Mouse (Mus musculus): ENCODE results near the gene Gm12184.
"Not testable (repeated sequence)": the region's sequence is repeated elsewhere in the genome, so short reads cannot be mapped to it uniquely, and the experiment has no call there.

Gene Gm12184

GRCm38 (mm10) chr11:48826752-48827096 lies 269 bp upstream of the Gm12184 start:
- CTCF ChIA-PET, result no interaction called here

- CTCF ChIA-PET, result no interaction called here
Measured at GRCm38 (mm10) chr11:48824311-48824830, 2.1 kb downstream of the Gm12184 start.

DNA sequence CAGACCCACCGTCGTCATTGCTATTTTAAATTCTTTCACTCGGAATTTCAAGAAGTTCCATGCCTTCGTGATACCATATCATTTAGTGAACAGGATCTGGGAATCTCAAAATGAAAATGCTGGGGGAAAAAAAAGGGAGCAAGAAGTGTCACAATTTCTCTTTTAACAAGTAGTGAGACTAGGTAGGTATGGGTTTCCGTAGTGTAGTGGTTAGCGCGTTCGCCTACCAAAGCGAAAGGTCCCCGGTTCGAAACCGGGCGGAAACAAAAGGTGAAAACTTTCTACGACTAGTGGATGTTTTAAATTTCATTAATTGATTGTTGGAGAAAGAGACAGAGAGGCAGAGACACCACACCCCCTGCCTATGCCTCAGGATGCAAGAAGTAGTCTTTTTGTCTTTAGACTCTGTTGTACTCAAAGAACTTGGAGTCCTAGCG lies 2.9 kb downstream of the Gm12184 start:
- CTCF ChIA-PET, result no interaction called here

DNA sequence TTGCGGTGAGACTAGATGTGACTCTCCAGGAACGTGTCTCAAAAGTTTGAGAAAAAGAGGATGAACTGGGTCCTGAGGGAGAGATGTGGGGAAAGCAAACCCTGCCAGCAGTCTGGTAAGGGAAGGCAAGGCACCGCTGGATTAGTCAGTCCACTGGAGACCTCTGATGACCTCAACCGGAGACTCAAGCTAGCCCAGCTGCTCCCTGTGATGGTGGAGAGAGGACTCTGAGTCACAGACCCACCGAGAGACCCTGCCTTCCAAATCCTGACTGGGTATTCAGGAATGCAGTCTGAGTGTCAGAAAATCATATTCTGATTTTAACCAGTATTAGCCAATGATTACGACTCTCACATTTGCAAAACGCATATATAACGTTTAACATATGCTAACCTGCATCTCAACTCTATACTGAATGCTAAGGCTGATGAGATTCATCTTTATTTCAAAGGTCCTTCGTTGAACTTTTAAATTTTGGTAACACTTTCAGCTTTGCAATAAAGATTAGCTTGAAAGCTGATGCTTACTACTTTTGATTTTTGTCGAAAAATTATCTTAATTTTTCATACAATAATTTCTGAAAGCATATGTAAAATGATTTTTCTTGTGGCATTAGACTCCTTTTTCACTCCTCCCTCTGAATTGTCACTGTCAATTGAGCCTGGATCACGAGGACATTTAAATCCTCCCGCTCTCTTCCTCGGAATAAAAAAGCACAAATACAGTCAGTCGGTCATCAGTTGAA lies 3.5 kb downstream of the Gm12184 start:
- CTCF ChIA-PET, result interaction anchor here (0.7 kb wide), 1 partner anchor 34 kb away, joined by 3 read pairs; no protein-coding TSS in a partner anchor

- CTCF ChIA-PET, result not testable (repeated sequence)
Measured at GRCm38 (mm10) chr11:48821299-48821698, 5.2 kb downstream of the Gm12184 start.

GRCm38 (mm10) chr11:48820308-48820674 lies 6.2 kb downstream of the Gm12184 start:
- CTCF ChIA-PET, result interaction anchor here (1.1 kb wide), 1 partner anchor 35 kb away, joined by 3 read pairs; no protein-coding TSS in a partner anchor

GRCm38 (mm10) chr11:48819614-48820307 lies 6.7 kb downstream of the Gm12184 start:
- CTCF ChIA-PET, result interaction anchor here (1.1 kb wide), 1 partner anchor 35 kb away, joined by 3 read pairs; no protein-coding TSS in a partner anchor

DNA sequence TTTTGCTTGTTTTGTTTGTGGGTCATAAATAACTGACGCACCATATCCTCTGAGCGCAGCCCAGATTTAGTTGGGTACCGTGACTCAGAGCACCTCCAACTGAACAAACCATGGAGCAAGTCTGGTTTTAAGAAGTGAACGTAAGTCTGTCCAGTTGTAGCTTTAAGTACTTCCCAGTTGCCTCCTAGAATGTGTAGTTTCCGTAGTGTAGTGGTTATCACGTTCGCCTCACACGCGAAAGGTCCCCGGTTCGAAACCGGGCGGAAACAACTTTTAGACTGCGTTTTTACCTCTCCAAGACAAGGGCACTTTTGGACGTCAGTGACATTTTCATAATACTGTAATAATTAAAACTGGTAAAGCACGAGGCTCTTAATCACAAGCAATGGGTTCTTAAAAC lies 8.1 kb downstream of the Gm12184 start:
- CTCF ChIA-PET, result interaction anchor here (0.6 to 1.0 kb wide), 3 partner anchors 28 to 40 kb away, joined by 3 to 5 read pairs (median 4); no protein-coding TSS in a partner anchor

DNA sequence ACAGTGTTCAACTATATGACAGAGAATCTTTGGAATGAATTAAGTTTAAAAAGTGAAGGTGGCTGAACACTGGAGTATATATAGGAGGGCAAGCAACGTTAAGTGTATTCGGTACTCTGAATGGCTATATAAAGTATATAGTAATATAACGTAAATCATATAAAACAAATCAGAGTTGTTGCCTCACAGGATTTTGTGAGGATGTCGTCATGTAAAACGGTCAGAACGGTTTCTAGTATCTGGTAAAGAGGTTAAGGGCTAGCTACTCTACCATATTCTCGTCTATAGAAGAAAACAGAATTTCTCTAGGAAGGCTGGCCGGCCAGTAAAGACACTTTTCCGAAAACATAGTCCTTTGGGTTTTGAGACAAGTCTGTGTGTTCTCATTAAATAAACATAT lies 8.7 kb downstream of the Gm12184 start:
- CTCF ChIA-PET, result interaction anchor here (0.6 to 1.0 kb wide), 2 partner anchors 27 to 37 kb away, joined by 4 to 5 read pairs; no protein-coding TSS in a partner anchor

DNA sequence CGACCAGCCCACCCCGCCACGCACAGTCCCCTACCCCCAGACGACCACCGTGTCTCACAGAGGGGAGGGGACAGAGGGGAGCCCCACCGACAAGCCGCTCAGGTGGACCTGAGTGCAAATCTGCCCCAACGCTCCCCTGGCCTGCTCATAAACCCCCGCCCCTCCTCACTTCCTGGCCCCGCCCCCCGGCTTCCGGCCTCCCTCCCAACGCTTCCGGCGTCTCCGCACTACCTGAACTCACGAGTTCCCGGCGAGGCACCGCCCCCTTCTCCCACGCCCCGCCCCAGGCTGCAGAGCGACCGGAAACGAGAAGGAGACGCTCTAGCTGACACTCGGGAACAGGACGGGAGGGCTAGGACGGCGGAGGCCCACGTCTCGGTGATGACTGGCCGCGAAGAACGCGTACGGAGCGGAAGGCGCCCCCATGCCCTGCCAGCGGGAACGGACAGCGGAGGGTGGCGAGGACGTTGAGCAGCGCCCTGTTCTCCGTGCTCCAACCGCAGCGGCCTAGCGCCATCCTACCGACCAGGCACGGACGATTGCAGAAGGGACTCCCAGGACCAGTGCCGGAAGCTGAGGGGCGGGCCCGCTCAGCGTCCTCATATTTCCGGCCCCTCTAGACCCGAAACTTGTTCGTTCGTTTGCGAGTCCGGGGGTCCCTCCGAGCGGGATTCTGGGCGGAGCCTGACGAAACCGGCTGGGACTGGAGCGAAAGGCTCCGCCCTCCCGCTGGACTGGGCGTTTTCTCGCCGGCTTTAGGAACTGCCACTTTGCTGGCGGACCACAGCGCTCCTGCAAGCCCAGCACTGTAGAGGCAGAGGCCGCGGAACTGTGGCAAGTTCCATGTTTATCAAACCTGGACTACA lies 9.4 kb downstream of the Gm12184 start, which contains the start of gene Trim41:
Gene Trim41, minus strand, starts transcription at position 554 of the 866 bp plus-strand sequence.
- CTCF ChIA-PET, result interaction anchor here (0.7 kb wide), 2 partner anchors 26 to 1507 kb away, joined by 3 to 11 read pairs; no protein-coding TSS in a partner anchor

GRCm38 (mm10) chr11:48816281-48816781 lies 10.1 kb downstream of the Gm12184 start:
- CTCF ChIA-PET, result interaction anchor here (0.6 kb wide), 1 partner anchor 112 kb away, joined by 4 read pairs; no protein-coding TSS in a partner anchor

DNA sequence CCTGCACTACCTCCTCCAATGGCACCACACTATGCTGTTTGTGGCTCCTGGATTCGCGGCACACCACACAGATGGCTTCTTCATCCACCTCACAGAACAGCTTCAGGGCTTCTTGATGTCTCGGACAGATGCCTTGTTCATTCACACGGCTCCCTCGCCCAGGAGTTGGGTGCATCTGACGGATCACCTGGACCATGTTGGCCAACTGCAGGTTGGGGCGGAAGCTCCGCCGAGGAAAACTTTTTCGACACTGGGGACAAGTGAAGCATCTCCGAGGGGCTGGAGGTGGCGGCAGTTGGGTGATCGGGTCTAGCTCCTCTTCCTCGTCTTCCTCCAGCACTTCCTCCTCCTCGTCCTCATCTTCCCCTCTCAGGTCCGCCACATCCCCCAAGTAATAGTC lies 10.6 kb downstream of the Gm12184 start:
- CTCF ChIA-PET, result interaction anchor here (0.6 kb wide), 1 partner anchor 112 kb away, joined by 4 read pairs; no protein-coding TSS in a partner anchor

- CTCF ChIA-PET, result interaction anchor here (0.6 to 0.7 kb wide), 2 partner anchors 19 to 38 kb away, joined by 4 to 5 read pairs; no protein-coding TSS in a partner anchor
Measured at GRCm38 (mm10) chr11:48813782-48814181, 12.7 kb downstream of the Gm12184 start.

DNA sequence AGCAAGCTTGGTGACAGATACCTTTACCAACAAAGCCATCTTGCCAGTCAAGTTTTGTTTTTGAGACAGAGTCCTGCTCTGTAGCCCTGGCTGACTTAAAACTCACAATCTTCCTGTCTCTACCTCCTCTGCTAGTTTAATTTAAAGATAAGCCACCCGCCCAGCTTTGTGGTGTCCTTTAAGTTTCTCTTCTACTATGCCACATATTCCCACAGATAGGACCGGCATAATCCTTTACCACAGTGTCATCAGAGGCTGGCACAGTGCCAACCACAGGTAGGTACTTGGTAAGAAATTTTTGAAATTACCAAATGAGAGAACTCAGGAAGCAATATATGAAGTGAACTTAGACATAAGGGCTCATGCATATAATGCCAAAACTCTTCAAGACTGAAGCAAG lies 16.3 kb downstream of the Gm12184 start:
- CTCF ChIA-PET, result interaction anchor here (0.6 to 1.5 kb wide), 2 partner anchors 22 to 47 kb away, joined by 5 to 8 read pairs; no protein-coding TSS in a partner anchor

GRCm38 (mm10) chr11:48809434-48809830 lies 17.0 kb downstream of the Gm12184 start:
- CTCF ChIA-PET, result interaction anchor here (0.6 to 1.5 kb wide), 2 partner anchors 21 to 48 kb away, joined by 5 to 8 read pairs; no protein-coding TSS in a partner anchor

DNA sequence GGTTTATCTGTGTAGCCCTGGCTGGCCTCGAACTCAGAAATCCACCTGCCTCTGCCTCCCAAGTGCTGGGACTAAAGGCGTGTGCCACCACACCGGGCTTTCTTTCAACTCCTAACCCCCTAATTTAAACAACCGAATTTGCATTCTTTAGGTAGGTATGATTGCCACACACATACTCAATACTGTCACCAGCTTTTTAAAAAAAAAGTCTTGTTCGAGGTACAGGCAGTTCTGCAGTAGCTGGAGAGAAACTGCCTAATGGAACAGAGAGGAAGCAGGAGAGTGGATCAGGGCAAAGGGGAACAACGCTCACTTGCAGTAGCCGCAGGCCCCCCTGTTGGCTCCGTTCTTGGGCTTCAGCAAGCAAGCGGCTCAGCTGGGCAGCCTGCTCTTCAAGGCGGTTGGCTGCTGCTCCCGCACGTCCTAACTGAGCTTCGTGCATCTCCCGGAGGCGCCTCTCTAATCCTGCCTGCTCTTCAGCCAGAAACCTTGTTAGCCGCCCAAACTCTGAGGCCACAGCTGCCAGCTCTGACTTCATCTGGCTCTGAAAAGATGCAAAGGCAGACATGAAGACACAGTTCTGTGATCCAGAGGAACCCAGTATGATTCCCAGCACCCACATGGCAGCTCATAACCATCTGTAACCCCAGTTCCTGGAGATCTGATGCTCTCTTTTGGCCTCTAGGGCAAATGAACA lies 17.6 kb downstream of the Gm12184 start:
- CTCF ChIA-PET, result interaction anchor here (1.5 kb wide), 1 partner anchor 20 kb away, joined by 8 read pairs; no protein-coding TSS in a partner anchor

DNA sequence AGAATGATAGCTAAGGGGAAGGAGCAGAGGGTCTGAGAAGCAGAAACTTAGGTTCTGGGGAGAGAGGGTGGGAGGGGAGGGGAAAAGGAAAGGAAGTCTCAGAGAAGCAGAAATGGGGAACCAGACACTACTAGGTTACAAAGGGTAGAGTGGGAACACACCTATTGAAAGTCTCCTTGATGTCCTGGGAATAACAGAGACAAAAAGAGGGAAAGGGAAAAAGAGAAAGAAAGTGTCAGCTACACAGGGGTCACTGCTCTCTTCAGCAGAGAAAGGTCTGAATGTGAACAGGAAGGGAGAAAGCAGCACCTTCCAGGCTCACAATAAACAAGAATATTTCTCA lies 18.2 kb downstream of the Gm12184 start:
- CTCF ChIA-PET, result no interaction called here

DNA sequence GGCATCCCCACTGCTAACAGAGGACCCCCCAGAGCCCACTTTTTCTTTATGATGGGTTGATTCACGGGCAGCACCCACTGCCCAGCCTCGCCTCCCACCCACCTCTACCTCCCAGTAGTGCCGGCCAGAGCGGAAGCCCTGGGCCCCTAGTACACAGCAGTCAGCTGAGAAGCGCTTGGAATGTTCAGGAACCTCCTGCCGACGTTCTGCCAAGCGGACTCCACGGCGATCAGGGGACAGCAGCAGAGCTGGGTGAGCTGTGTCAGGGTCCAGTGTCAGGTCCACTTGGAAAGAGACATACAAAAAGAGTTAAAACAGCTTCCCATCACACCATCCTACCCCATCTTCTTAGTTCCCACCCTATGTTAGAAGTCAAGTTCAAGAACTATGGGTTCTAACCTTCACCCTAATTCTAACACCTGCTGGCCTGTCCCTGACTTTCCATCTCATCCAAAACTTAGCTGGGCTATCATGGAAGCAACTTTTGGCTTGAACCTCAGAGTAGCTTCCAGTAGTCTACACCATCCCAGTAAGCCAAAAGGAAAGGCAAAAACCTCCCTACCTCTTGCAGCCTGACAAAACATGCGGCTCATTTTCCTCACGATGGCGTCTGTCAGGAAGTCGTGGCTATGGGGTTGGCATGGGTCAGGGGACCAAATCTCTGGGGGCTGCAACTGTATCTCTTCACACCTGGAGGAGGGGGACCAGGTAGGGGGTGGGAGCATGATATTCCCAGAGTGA lies 18.7 kb downstream of the Gm12184 start:
- CTCF ChIA-PET, result no interaction called here

GRCm38 (mm10) chr11:48806856-48807562 lies 19.4 kb downstream of the Gm12184 start:
- CTCF ChIA-PET, result interaction anchor here (0.8 kb wide), 1 partner anchor 46 kb away, joined by 3 read pairs; no protein-coding TSS in a partner anchor

Measured in spleen, embryonic (tissue).